Mouse (Mus musculus) mouse embryonic stem cell (cell line): Measurements from ENCODE around the gene Nanp.

Experiments
- in situ Hi-C, 2 experiments: fragments of 300-500 bp; cut with MboI; formaldehyde crosslinking; loops; 1 replicate in 1 of 2; 3 replicates in 1 of 2; pipeline ENCODE4 v1.14.3; 2019 to 2020; ENCODE audit warnings: low sequenced_read_pairs in 2 of 2, low pct_unique_long_range_greater_than_20kb in 1 of 2, mixed read lengths in 1 of 2; ENCODE audit not compliant: unreplicated experiment in 1 of 2

The Nanp gene

GRCm38 (mm10) chr2:151039232-151039695 lies at the start of gene Nanp, which contains the start of gene Ninl:
Gene Nanp (minus strand): TSS chr2:151039398.
Gene Ninl (minus strand): TSS chr2:151039382.
- in situ Hi-C loops: no loop called here

GRCm38 (mm10) chr2:151056637-151057036 lies 17.4 kb upstream of the Nanp start:
- in situ Hi-C loops: no loop called here

DNA sequence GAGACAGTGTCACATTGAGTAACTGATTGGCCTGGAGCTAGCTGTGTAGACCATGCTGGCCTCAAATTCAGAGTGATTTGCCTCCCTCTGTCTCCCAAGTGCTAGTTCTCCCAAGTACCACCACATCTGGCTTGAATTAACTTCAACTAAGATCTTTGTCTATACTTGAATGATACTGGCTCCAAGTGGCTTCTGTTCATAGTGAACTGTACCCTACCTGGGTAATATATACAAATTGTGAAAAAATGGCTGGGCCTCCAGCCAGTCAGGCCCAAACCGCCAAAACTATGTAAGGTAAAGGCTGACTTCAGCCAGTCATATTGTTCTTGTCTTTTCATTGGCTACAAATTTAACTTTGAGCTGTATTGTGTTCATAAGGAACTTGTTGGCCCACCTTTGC lies 1.2 kb upstream of the Nanp start:
- in situ Hi-C loops: no loop called here

GRCm38 (mm10) chr2:151039726-151040125 lies 528 bp upstream of the Nanp start:
- in situ Hi-C loops: no loop called here

- in situ Hi-C loops: no loop called here
Measured at GRCm38 (mm10) chr2:151038811-151039222, 381 bp downstream of the Nanp start.

DNA sequence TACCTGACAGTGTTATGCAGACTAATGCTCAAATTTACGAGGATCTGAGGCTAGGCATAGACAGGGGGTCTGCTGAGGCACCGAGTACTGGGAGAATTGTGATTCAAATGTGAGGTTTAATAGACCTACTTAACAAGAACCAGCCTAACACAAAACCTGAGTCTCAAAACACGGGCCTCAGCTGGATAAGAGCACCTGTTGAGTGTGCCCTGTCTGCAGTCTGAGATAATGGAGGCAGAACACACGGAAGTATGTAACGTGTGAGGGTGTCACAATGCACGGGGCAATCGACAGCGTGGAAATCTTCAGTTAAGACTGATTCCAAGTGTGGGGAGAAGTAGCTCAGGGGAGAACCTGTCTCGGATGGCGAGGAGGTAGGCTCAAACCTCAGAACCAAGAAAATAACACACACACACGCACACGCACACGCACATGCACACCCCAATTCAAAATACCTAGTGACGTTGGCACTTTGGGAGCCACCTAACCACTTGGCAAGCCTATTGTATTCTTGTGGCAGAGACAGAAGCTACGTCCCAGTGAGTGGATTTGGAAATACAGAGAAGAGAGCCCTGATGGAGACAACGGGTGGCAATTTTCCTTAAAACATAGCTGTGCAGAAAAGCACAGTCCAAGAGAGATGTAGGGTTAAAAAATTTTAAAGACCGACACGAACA lies 1.2 kb downstream of the Nanp start:
- in situ Hi-C loops: no loop called here

DNA sequence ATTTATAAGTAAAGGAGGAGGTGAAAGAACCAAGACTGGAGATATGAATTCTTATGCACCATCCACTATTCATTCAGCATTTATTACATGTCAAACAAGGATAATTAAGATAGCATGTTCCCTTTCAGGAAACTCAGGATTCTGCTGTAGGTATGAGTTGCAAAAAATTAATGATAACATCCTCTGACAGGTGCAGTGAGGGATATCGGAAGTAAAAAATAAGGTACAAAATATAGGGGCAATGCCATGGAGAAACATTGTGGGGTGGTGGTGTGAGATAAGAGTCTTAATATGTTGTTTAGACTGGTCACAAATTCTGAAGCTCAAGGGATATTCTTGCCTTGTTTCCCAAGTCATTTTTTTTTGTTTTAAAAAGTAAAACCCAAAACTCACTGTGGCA lies 1.9 kb downstream of the Nanp start:
- in situ Hi-C loops: no loop called here

DNA sequence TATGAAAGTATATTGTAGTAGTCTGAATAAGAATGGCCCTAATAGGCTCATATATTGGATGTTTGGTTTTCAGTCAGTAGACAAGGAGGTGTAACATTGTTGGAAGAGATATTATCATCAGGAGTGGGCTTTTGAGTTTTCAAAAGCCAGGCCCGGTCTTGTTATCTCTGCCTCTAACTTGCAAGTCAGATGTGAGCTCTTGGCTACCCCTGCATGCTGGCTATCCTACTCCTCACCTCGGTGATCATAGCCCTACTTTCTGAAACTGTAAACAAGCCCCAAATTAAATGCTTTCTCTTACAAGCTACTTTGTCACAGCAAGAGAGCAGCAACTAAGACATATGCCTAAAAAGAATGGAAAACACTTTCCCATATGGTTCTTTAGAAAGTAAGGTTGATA lies 2.5 kb downstream of the Nanp start:
- in situ Hi-C loops: no loop called here

DNA sequence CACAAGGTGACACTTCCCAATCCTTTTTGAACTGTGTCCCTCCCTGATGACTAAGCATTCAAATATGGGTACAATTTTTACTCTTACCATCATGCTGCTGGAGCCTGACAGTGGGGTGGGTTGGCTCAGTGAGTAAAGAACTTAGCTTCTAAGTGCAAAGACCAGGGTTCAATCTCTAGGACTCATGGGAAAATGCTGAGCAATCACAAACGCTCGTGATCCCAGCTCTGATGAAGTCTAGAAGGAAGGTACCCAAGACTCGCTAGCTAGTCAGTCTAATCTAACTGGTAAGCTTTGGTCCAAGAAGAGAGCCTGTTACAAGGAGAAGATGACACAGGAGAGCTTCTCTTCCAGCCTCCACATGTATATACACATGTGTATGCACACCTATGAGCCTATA lies 4.8 kb downstream of the Nanp start:
- in situ Hi-C loops: no loop called here

- in situ Hi-C loops: no loop called here
Measured at GRCm38 (mm10) chr2:151021158-151021557, 18.0 kb downstream of the Nanp start.

DNA sequence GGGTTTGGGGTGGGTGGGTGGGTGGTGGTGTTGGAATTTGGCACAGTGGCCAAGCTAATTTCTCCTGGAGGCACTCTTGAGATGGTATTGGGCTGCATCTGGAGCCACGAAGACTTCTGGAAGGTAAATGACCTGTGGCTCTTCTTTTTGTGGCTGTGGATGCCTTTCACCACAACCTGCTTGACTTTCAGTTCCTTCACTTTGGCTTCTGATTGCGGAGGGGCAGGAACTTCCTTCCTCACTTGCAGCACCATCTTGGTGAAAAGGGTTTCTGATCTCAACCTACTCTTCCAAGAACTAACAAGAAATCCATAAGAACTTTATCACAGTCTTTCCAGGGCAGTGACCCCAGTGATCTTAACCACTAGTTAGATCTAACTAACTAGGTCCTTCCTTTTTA lies 23.9 kb downstream of the Nanp start:
- in situ Hi-C loops: no loop called here

DNA sequence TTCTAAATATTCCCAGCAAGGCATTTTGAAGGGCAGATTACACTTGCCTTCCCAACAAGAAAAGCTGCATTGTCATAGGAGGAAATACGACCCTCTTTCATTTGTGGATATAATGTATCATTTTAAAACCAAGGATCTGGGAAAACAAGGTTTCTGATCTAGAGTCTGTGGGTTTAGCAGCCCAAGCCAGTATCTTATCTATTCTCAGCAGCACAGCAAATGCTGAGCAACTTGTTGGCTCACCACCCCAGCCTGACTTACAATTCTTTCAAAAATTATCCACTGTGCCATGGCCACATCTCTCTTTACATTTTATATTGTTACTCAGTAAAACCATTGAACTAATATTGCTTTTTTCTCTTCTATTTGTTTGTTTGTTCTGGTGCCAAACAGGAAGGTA lies 27.9 kb downstream of the Nanp start:
- in situ Hi-C loops: no loop called here

DNA sequence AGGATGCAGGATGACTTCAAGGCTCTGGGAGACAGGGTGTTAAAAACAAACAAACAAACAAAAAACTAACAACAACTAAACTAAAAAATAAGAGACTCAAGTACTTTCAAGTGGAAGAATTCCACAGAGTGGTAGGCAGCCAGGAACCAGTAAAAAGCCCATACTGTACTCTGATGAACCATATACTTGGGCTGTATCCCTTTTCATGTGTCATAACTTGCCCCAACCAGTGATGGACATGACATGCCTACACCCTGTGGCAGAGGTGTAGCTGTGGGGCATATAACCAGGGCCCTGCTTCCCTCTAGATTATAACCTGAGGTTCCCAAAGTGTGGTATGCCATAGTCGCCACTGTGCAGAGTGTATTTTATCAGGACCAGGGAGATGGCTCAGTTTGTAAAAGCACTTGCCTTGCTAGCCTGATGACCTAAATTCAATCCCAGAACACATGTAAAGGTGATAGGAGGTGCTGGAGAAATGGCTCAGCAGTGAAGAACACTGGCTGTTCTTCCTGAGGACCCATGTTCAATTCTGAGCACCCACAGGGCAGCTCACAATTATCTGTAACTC lies 29.6 kb downstream of the Nanp start:
- in situ Hi-C loops: loop anchor here in 1 of 2 experiments (10.0 kb wide), 1 partner anchor 175 kb away; no protein-coding TSS in a partner anchor

GRCm38 (mm10) chr2:151008939-151009509 lies 30.2 kb downstream of the Nanp start:
- in situ Hi-C loops: loop anchor here in 1 of 2 experiments (10.0 kb wide), 1 partner anchor 174 kb away; no protein-coding TSS in a partner anchor

DNA sequence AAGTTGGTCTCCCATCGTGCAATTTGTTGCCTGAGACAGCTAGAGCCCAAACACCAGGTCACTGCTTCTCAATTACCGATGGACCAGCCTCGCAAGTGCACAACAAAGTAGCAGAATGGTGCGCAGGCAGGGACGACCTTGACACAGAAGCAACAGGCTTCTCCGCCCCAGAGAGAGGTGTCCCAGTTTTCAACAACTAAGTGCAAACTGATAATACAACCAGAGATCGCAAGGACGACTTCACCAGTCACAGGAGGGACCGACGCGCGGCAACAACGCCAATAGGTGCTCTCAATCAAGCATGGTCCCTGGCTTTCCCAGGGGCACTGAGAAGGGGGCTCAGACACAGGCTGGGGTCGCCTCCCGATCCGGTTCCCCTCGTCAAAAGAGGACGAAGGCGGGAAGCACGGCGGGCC lies 30.7 kb downstream of the Nanp start:
- in situ Hi-C loops: loop anchor here in 1 of 2 experiments (10.0 kb wide), 1 partner anchor 174 kb away; no protein-coding TSS in a partner anchor

DNA sequence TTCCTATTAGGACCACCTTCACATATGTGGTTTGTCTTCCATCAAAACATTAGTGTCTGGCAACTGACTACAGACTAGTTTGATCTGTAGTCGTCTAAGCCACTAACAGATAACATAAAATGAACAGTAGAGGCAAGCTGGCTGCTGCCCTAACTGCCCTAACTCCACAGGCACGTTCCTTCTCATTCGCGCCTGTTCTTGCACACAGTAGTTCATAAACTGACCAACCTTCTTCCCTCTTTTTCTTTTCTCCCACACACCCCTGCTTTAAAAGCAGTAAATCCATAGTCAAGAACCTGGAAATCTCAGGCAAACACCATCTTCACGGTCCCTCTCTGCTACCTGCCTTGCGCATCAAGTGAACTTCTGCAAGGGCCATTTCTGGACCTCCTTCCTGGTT lies 31.2 kb downstream of the Nanp start:
- in situ Hi-C loops: loop anchor here in 1 of 2 experiments (10.0 kb wide), 1 partner anchor 173 kb away; no protein-coding TSS in a partner anchor

GRCm38 (mm10) chr2:151006281-151006945 lies 32.8 kb downstream of the Nanp start:
- in situ Hi-C loops: loop anchor here in 1 of 2 experiments (10.0 kb wide), 1 partner anchor 172 kb away; no protein-coding TSS in a partner anchor

DNA sequence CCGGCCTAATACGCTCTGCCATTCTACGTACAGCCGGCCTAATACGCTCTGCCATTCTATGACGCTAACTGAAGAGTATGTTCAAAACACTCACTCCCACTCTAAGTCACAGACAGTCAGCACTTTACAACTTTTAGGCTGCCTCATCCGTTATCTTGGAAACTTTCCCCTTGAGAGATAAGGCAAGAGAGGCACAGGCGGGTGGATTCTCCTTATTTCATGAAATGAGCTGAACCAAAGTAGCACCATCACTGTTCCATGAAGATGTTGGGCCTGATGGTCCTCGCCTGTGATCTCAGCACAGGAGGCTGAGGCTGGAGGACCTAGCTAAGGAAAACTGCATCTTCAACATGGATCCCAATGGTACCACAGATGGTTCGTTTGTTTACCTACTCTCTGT lies 34.8 kb downstream of the Nanp start:
- in situ Hi-C loops: loop anchor here in 1 of 2 experiments (10.0 kb wide), 1 partner anchor 170 kb away; no protein-coding TSS in a partner anchor

GRCm38 (mm10) chr2:151003796-151004195 lies 35.4 kb downstream of the Nanp start:
- in situ Hi-C loops: loop anchor here in 1 of 2 experiments (10.0 kb wide), 1 partner anchor 169 kb away; no protein-coding TSS in a partner anchor
